Mouse (Mus musculus): ENCODE results near the gene Phf21a.
"Not testable (repeated sequence)": the region's sequence is repeated elsewhere in the genome, so short reads cannot be mapped to it uniquely, and the experiment has no call there.

Gene Phf21a

GRCm38 (mm10) chr2:92386821-92387570, 294.1 kb downstream of the Phf21a start:
- no peak for DNase-seq

- no peak for DNase-seq
Observed at GRCm38 (mm10) chr2:92387646-92388045, 294.7 kb downstream of the Phf21a start.

GRCm38 (mm10) chr2:92388081-92388517, 295.2 kb downstream of the Phf21a start:
- DNase-seq, result no peak

- DNase-seq, result peak; percentile 64
Observed at GRCm38 (mm10) chr2:92388891-92389641, 296.1 kb downstream of the Phf21a start.

GRCm38 (mm10) chr2:92389645-92390044, 296.7 kb downstream of the Phf21a start:
- no peak for DNase-seq

GRCm38 (mm10) chr2:92390206-92390930, 297.5 kb downstream of the Phf21a start:
- no peak for DNase-seq

GRCm38 (mm10) chr2:92391116-92391515, 298.2 kb downstream of the Phf21a start:
- DNase-seq, result no peak

GRCm38 (mm10) chr2:92391703-92392317, 298.9 kb downstream of the Phf21a start:
- DNase-seq, result no peak

GRCm38 (mm10) chr2:92392318-92393264, 299.7 kb downstream of the Phf21a start:
- no peak for DNase-seq

GRCm38 (mm10) chr2:92395535-92395934, 302.6 kb downstream of the Phf21a start:
- no peak for DNase-seq

- no peak for DNase-seq
Observed at GRCm38 (mm10) chr2:92397436-92397835, 304.5 kb downstream of the Phf21a start.

- not testable (repeated sequence) for DNase-seq
Observed at GRCm38 (mm10) chr2:92399877-92400276, 307.0 kb downstream of the Phf21a start.

GRCm38 (mm10) chr2:92400682-92401081, 307.8 kb downstream of the Phf21a start:
- DNase-seq, result no peak

GRCm38 (mm10) chr2:92401091-92401561, 308.2 kb downstream of the Phf21a start, which contains the start of gene Mapk8ip1:
Mapk8ip1 (minus strand) TSS chr2:92401263.
- no peak for DNase-seq

- no peak for DNase-seq
Observed at GRCm38 (mm10) chr2:92402591-92403326, 309.8 kb downstream of the Phf21a start.

GRCm38 (mm10) chr2:92403776-92404319, 310.9 kb downstream of the Phf21a start:
- no peak for DNase-seq

GRCm38 (mm10) chr2:92404737-92405136, 311.8 kb downstream of the Phf21a start:
- DNase-seq, result no peak

- DNase-seq, result no peak
Observed at GRCm38 (mm10) chr2:92405687-92406086, 312.8 kb downstream of the Phf21a start.

- DNase-seq, result no peak
Observed at GRCm38 (mm10) chr2:92408309-92409045, 315.6 kb downstream of the Phf21a start.

GRCm38 (mm10) chr2:92411705-92412104, 318.8 kb downstream of the Phf21a start:
- DNase-seq, result no peak
